Mouse (Mus musculus) left cerebral cortex, adult 9 months (tissue): ENCODE measurements at regions not wholly inside any gene's neighbourhood (a gene's known extent, or its start where the extent isn't known, plus 50 kb on each side); places are given as distances from the start of the nearest gene placed in this dataset.
A peak's percentile ranks its signal among the peaks of the same experiment; 100 is the strongest.

Experiments used
- DNase-seq, 2 experiments: peaks; one replicate each; pipeline ENCODE4 v3.0.0; 2022; ENCODE audit warnings: low spot score in 2 of 2

GRCm38 (mm10) chr1:129219098-129219497 lies 54.0 kb upstream of the Thsd7b start:
- DNase-seq, result no peak

DNA sequence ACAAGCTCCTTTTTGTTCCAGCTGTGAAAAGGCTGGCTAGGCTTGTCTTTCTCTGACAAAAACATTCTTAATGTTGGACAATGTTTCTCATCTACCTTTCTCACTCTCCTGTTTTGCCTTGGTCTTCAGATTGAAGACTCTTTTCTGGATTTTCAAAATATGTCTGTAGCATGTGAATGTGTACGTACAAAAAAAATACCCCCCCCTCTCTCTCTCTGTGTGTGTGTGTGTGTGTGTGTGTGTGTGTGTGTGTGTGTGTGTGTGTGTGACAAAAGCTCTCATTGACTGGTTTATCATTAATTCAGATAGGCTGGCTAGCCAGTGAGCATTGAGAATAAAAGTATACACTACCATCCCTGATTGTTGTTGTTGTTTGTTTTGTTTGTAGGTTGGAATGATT lies 64.3 kb upstream of the Thsd7b start:
- no peak for DNase-seq

- peak in 1 of 2 experiments; percentile 28 for DNase-seq
Observed at GRCm38 (mm10) chr1:129208406-129208805, 64.7 kb upstream of the Thsd7b start.

- DNase-seq, result peak in 1 of 2 experiments; percentile 10
Observed at GRCm38 (mm10) chr1:129207674-129208073, 65.4 kb upstream of the Thsd7b start.

GRCm38 (mm10) chr1:129180174-129180759 lies 92.8 kb upstream of the Thsd7b start:
- DNase-seq, result peak; percentile 19 to 42

GRCm38 (mm10) chr1:129169936-129170335 lies 103.2 kb upstream of the Thsd7b start:
- peak; percentile 49 to 67 for DNase-seq

- no peak for DNase-seq
Observed at GRCm38 (mm10) chr1:129150643-129151042, 122.5 kb upstream of the Thsd7b start.

DNA sequence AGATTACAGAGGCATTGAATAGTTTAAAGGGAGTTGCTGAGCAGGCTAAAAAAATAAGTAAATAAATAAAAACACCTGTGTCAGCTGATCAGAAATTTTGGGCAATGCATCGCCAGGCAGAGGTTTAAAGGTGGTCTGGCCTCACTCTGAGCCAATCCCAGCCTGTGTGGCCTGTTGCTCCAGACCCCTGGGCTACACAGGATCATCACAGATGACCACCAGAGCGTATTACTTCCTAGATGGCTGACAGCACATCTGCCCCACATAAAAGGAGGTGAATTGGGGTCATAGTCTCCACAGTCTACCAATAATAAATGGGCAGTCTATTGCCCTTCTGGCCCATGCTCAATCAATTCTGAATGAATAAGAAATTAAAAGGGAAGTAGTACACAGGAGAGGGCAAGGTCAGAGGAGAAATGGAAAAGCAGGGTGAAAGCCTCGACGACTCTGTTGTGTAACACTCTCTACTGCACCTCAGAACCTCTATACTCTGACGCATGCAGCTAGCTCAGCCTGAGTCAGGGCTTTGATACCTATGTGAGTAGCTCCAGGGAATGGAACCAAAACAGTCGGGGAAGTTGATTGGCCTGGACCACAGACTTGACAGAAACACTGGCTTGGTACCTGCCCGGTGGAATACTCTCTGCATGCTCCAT lies 124.2 kb upstream of the Thsd7b start:
- no peak for DNase-seq

DNA sequence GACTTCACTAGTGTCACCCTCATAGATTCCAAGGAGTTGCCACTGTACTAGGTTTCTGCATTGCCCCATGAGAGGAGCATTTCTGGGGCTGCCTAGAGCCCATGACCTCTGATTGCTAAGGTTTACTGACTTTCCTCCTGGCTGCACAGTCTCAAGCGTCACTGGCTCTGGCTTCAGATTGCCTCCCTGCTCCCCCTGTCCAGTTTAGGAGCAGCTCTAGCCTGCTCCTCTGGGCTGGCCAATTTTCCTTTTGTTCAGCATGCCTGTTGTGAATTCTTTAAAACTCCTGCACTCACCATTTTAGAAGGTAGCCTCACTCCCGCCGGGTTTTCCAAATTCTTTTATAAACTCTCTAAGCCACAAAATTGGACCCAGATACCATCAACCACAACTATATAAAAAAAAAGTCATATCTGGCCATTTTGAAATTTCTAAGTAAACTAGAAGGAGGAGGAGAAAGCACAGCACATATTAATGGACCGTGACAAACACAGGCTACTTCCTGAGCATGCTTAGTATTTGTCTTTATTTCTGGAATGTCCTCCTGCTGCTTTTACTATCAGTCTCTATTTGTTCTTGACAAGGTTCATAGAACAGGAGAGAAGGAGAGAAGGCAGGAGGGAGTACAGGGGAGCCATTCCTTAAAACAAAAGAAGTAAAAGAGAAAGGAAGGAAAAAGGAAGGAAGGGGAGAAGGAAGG lies 126.6 kb upstream of the Thsd7b start:
- DNase-seq, result no peak

GRCm38 (mm10) chr1:129138783-129139182 lies 134.3 kb upstream of the Thsd7b start:
- no peak for DNase-seq

- no peak for DNase-seq
Observed at GRCm38 (mm10) chr1:129106961-129107557, 166.0 kb upstream of the Thsd7b start.

GRCm38 (mm10) chr1:129100997-129101396 lies 172.1 kb upstream of the Thsd7b start:
- no peak for DNase-seq

- DNase-seq, result no peak
Observed at GRCm38 (mm10) chr1:129078274-129078673, 194.8 kb upstream of the Thsd7b start.

DNA sequence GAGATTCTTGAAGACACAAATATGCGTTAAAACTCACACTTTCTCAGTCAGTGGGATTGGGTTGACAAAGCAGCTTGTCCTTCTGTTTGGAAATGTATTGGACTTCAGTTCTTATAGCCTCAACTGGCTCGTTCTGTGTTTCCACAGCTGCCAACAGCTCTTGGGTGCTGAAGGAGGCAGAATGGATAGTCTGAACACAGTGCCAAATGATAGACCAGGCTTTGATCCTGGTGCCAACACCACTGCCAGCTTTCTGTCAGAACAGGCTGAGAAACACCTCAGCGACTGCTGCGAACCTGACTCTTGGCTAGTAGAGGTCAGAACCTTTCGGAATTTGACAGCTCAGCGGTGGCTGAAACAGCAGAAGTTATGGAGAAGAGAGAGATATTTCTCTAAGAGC lies 215.9 kb upstream of the Thsd7b start:
- no peak for DNase-seq

DNA sequence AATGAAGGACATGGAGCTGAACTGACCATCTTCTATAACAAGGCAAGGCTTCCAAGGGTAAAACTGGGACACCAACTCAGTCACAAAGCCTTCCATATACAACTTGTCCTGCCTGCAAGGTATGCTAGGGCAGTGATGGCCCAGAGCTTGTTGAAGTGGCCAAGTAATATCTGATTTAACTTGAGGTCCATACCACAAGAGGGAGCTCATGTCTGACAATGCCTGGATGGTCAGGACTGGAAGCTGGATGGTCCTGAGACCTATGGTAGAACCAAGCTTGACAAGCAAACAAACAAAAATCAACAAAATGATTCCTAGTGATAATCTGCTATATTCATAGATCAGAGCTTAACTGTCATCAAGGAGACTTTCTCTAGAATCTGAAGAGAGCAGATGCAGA lies 217.8 kb upstream of the Thsd7b start:
- DNase-seq, result no peak

DNA sequence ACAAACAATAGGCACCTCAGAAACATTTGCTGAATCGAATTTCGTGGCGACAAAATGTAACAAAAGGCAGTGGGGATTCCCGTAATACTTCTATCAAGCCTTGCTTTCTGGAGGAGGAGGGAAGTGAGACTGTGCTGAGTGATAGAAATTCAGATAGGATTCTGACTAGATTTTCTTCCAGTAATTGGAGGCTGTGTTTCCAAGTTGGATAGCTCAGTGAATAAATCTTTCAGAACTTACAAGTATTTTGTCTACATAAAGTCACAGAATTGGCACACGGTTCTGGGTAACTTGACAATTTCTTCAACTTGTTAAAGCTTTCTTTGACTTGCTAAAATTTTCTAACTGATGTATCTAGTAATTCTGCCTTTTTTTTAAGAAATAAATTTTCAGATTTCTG lies 239.4 kb upstream of the Thsd7b start:
- no peak for DNase-seq

DNA sequence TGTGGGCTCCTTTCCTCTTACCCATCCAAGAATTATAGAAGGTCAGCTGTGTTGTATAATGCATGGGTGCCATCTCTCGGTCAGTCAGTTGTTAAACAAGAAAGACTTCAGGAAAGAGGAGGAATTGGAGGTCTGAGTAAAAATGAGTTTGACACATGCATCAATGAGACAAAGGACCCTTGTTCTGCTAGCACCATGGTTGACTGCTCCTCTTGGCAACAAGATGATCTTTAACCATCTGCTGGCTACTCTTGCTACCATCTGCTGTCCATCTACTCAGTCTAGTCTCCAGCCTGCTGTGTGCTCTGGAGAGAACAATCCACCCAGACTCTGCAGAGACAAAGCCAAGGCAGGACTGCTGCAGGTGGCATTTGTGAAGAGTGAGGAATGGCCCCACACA lies 267.2 kb upstream of the Thsd7b start:
- no peak for DNase-seq

DNA sequence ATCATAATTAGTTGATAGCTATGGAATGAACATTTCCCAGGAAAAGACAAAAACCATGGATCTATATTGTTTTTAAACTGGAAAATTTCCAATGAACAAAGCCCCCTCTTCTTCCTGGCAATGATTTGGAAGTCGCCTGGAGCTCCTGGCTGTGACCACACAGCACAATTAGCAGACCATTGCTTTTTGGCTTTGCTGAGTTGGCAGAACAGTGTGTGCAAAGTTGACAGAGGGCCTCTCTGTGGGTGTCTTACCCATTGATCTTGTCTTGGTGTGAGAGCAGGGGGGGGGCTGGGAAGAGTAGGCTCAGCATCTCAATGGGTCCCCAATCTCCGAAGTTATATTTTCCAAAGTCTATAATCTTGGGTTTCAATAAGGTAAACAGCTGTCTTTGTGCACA lies 270.8 kb upstream of the Thsd7b start:
- DNase-seq, result no peak

- DNase-seq, result no peak
Observed at GRCm38 (mm10) chr1:129001766-129002165, 271.3 kb upstream of the Thsd7b start.

DNA sequence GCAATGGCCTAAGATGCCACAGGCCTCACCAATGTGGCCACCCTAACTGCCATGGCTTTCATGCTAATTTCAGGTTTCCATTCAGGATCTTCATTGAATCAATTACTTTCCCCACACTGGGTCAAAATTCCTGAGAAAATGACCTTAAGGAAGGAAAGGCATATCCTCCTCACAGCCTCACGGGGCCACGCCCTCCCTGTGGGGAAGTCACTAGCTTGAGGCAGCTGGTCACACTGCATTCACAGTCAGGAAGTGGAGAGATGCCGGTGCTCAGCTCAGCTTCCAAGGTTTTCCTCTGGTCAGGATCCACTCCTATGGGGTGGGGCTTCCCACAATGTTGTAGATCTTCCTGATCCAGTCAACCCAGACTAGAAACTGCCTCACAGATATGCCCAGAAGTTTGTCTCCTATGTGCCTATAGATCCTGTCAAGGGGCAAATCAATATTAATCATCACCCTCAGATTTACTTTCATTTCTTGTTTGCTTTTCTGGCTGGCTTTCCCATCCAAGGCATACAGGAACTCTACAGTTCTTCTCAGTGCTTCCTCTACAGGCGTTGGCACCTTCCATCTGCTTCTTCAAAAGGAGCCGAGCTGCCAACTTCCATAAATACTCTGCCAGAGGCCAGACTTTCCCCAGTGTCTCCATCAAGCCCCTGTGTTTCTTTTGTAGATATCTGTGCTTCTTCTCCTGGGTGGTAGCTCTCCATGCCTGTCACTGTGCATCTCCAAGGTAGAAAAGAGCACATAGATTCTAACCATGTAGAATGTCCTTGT lies 273.2 kb upstream of the Thsd7b start:
- peak in 1 of 2 experiments; percentile 10 for DNase-seq

DNA sequence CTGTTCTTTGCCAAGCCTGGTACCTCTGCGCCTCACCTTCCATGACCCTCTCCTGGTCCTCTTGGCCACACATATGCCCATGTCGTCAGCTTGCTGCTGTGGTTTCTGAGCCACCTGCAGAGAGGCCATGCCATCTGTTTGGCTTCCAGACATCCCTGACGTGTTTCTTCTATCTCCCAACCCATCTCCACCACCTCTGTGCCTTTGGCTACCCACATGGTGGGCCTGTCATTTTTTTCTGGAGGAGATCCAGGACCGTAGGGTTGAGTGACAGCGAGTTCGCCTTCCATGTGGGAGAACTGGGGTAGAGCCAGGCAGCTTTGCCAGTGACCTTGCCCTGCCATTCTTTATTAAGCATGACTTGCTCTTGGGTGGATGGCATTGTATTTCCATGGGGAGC lies 278.4 kb upstream of the Thsd7b start:
- no peak for DNase-seq

DNA sequence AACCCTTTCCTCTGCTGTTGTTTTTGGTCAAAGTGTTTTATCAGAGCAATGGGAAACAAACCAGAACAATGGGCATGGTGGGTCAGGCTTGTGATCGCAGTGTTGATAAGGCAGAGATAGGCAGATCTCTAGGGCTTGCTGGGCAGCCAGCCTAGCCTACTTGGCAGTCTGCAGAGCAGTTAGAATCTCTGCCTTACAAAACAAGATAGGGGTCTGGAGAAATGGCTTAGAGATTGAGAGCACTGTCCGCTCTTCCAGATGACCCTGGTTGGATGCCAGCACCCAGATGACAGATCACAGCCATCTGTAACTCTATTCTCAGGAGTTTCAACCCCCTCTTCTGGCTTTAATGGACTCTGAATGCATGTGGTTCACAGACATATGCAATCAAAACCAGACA lies 289.7 kb upstream of the Thsd7b start:
- no peak for DNase-seq
